Mouse (Mus musculus): ENCODE data around the gene Vps37b.

DNA sequence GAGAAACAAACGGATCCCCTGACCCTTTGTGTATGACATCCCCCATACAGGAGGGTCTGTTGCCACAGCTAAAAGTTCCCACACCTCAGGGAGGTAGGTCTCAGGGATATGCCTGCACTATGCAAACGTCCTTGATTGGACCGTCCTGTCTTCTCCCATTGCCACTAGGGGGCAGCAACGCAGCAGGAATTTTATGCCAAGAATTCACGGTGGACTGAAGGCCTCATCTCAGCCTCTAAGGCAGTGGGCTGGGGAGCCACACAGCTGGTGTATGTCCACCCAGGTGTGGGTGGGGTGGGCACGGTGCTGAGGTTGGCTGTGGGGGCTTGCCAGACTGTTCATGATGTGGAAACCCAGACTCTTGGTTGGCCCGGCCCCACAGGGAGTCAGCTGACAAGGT is 31.2 kb downstream of the Vps37b start:
- TF ChIP-seq CTCF (IDR thresholded peaks at IDR 0.05; ENCODE audit: control insufficient read depth, insufficient read depth, insufficient read length) (peak; percentile 76), CEBPB (IDR thresholded peaks at IDR 0.05; ENCODE audit: low read depth) (no peak), USF1 (IDR thresholded peaks at IDR 0.05; ENCODE audit: low read depth) (no peak), MAX (IDR thresholded peaks at IDR 0.05) (no peak), MYOG (IDR thresholded peaks at IDR 0.05; ENCODE audit: control insufficient read depth, extremely low read depth, insufficient read length) (no peak), MYOD1 (IDR thresholded peaks at IDR 0.05; ENCODE audit: control insufficient read depth, insufficient read length, low read depth) (no peak)

Measured in C2C12 (cell line).